Mouse (Mus musculus) heart, adult 18-20 months (tissue): ENCODE results near the gene 4930467E23Rik. TPM values are rescaled to one million over a fixed set of nuclear protein-coding genes. Genes with fewer than 3 reads are reported as not detected.
"Not testable (repeated sequence)": the region's sequence is repeated elsewhere in the genome, so short reads cannot be mapped to it uniquely, and the experiment has no call there.

ENCODE experiments used
- DNase-seq, 2 experiments: peaks; one replicate each; pipeline ENCODE4 v3.0.0; 2021 to 2022; ENCODE audit warnings: mixed read lengths in 1 of 2
- total RNA-seq, 2 experiments: library from RNA; stranded (reverse); gene quantifications; 2 replicates each; pipeline ENCODE4 v1.2.3; 2021

4930467E23Rik gene
- total RNA-seq, 2 experiments from 2014 or later: 0.17 to 0.41 TPM

DNA sequence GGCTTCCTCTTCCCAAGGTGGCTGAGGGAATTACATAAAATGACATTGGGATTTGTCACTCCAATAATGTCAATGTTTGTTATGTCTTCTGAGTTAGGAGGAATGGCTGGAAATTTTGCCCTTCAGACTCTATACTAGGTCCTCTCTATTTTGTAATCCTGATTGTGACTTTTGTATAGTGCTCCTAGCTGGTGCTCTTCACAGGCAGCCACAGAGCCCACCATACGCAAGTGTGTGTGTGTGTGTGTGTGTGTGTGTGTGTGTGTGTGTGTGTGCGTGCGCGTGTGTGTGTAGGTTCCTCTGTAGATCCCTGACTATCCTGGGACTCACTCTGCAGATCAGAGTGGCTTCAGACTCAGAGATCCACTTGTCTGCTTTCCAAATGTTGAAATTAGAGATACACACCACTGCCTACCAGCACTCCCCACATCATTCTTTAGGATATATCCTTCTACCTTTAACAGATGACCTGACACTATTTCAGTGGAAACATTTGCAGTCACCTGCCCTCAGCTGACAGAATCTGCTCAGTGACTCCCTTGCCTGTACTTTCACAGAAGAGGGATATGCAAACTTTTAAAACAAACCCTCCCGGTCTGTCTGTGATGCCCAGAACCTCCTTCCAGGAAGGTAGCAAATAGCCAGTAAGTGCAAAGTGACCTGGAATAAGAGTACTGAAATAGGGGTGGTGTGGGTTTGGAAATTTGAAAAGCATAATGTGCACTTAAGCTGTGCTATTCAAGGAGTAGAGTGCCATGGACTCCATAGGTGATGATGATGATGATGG lies 52.1 kb downstream of the 4930467E23Rik start:
- not testable (repeated sequence) for DNase-seq

DNA sequence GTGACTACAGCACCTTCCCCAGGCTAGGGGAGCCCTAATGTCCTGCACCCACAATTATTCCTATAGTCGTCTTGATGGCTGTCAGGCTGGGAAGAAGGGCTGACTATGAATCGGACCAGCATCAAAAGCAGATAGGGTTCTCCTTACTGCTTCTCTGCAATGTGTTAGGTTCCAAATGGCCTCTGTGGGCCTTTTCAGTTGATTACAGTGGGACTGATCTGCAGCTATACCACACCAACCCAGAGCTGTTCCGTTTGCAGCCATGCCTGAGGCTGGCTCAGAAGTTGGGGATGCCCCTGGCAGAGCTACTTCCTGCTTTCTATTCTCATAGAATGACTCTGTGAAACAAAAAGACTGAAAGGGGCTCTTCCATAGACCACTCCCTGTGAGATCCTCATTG lies 53.4 kb downstream of the 4930467E23Rik start:
- DNase-seq: not testable (repeated sequence)

DNA sequence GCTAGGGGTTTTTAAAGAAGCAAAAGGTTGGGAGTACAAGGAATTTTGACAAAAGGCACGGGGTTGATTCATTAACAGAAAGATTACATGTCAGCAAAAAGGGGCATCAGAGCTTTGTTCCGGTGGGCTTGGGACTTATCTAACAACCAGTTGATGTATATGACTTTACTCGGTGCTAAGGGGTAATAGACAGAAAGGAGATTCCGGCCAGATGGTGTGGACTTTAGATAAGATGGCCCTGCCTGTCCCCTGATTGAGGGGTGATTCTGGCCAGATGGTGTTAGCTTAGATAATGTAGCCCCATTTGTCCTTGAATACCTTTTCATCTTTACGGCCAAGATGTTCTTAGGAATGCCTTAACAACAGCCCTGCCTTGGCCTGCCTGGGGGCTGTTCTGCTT lies 54.5 kb downstream of the 4930467E23Rik start:
- not testable (repeated sequence) for DNase-seq

DNA sequence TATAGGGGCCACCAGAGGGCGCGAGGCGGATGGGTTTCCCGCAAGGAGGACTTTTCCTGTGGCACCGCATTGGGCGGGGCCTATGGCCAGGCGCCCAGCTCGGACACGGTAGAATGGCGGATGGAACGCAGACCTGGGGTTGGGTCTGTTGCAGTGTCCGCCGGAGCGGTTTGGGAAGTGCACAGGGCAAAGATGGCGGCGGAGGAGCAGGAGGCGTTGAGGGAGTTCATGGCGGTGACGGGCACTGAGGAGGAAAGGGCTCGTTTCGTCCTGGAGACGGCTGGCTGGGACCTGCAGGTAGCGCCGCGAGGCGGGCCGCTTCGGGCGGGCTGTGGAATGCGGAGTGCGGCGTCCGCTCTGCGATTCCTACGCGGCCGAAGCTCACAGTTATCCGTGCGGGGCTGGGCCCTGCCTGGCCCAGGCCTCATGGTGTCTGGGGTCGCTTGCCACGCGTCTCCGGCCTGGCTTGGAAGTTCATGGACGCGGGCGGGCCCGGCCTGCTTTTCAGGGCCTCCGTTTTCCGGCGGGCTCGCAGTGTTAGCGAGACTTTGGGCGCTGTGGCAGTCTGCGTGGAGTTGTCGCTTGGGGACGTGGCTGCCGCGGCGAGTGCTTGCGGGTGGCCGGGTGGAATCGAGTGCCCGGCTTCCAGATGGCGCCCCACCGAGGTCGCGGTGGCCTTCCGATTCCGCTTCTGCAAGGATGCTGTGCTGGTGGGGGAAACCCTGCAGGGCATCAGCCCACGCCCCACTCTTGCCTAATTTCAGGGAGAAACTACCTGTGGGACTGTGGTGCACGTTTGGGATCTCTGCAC lies 55.4 kb downstream of the 4930467E23Rik start:
- DNase-seq: peak; percentile 99 to 100

DNA sequence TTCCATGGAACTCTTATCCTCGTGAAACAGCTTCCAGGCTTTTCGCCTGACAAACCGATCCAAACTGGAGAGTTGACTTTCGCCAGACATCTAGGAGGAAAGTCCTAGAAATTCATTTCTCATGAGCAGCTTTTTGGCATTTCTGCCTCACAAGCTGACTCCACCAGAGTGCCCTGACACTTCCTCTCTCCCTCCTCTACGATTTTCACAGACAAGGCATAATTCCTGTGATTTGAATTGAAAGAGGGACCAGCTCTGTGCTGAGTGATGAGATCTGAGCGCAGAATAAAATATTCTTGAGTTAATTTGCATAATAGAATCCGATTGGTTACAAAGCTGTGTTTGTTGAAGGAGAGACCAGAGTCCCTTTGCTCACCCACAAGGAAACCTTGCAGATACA lies 63.3 kb downstream of the 4930467E23Rik start:
- not testable (repeated sequence) for DNase-seq

Other genes starting within 250 kb of the 4930467E23Rik start
- gene Defb7, start 234.5 kb upstream of the 4930467E23Rik start, total RNA-seq: not detected
- not detected for gene Gm31371, start 173.8 kb downstream of the 4930467E23Rik start, total RNA-seq